Mouse (Mus musculus): Measurements from ENCODE around the gene Wbp2.

- peak; percentile 87 for TF ChIP-seq CTCF (IDR thresholded peaks at IDR 0.05; ENCODE audit: borderline replicate concordance, control insufficient read depth, extremely low read depth, insufficient read depth, low read length, poor library complexity)
- TF ChIP-seq POLR2A (IDR thresholded peaks at IDR 0.05; ENCODE audit: control insufficient read depth, extremely low read depth, insufficient read depth, low read length, poor library complexity): 0 out of 2 replicates have a peak, but pooled peaks have one; percentile 26
Observed at GRCm38 (mm10) chr11:116087194-116088130, 667 bp upstream of the Wbp2 start.

Data from thymus, adult 2 months (tissue).